Mouse (Mus musculus) G1E (cell line): ENCODE results near the gene Cfap221.

ENCODE experiments used
- CTCF ChIP-seq: IDR thresholded peaks from 2 replicates; pipeline ENCODE4 v1.5.1; 2012; ENCODE audit warnings: low read depth, low read length, inconsistent platforms, mixed read lengths
- POLR2AphosphoS5 ChIP-seq: IDR thresholded peaks from 2 replicates; pipeline ENCODE4 v1.6.1; 2012; ENCODE audit warnings: low read depth, low read length, inconsistent platforms; ENCODE audit not compliant: insufficient replicate concordance
- TAL1 ChIP-seq: conservative IDR thresholded peaks from 2 replicates; pipeline ENCODE4 v1.6.1; 2012; ENCODE audit warnings: low read depth, low read length, inconsistent platforms, mixed read lengths

- no peak for TF ChIP-seq CTCF
- no peak for TF ChIP-seq TAL1
- no peak for TF ChIP-seq POLR2AphosphoS5
Observed at GRCm38 (mm10) chr1:119936861-119937260, 60.2 kb downstream of the Cfap221 start.
